Mouse (Mus musculus) small intestine, adult 2 months (tissue): ENCODE results near the gene Acaa1b.

Source experiments
- CTCF ChIP-seq: fragments of 200-500 bp; IDR thresholded peaks from 2 replicates; pipeline ENCODE4 v1.5.1; 2012; ENCODE audit warnings: low read depth, mild to moderate bottlenecking, control low read depth, inconsistent platforms, low read length, moderate library complexity, mixed read lengths; ENCODE audit not compliant: insufficient replicate concordance, insufficient read length; ENCODE audit errors: extremely low read depth
- POLR2A ChIP-seq: fragments of 200-500 bp; IDR thresholded peaks from 2 replicates; pipeline ENCODE4 v1.6.1; 2012; ENCODE audit warnings: low read depth, mild to moderate bottlenecking, control low read depth, inconsistent platforms, low read length, moderate library complexity

GRCm38 (mm10) chr9:119110640-119111039, 46.3 kb downstream of the Acaa1b start:
- TF ChIP-seq POLR2A, result no peak
- no peak for TF ChIP-seq CTCF
